Mouse (Mus musculus) neural tube, embryonic 15.5 days (tissue): Measurements from ENCODE around the gene Tex35. TPM values are rescaled to one million over a fixed set of nuclear protein-coding genes. Genes with fewer than 3 reads are reported as not detected.
A peak's percentile ranks its signal among the peaks of the same experiment; 100 is the strongest.

Experiments
- ATAC-seq: fragments of 200-750 bp; cut with Nextera tagmentation; 2 replicates; pipeline ENCODE4 v1.8.0; 2017; ENCODE audit warnings: mild to moderate bottlenecking, moderate TSS enrichment, moderate library complexity; ENCODE audit not compliant: low FRiP score
- H3K27ac ChIP-seq: fragments of 300-500 bp; sonication (generic); replicated peaks from 2 replicates; pipeline ENCODE4 v1.5.1; 2015; ENCODE audit warnings: mild to moderate bottlenecking, inconsistent platforms
- H3K27me3 ChIP-seq: fragments of 300-500 bp; sonication (generic); replicated peaks from 2 replicates; pipeline ENCODE4 v1.6.1; 2015; ENCODE audit warnings: inconsistent platforms
- H3K36me3 ChIP-seq: fragments of 300-500 bp; sonication (generic); 2 replicates; pipeline ENCODE4 v1.6.1; 2015; ENCODE audit warnings: inconsistent platforms
- H3K4me1 ChIP-seq: fragments of 300-500 bp; sonication (generic); 2 replicates; pipeline ENCODE4 v1.6.1; 2015; ENCODE audit warnings: inconsistent platforms
- H3K4me2 ChIP-seq: fragments of 300-500 bp; sonication (generic); 2 replicates; pipeline ENCODE4 v1.6.1; 2015; ENCODE audit warnings: inconsistent platforms, mild to moderate bottlenecking, moderate library complexity
- H3K4me3 ChIP-seq: fragments of 300-500 bp; sonication (generic); replicated peaks from 2 replicates; pipeline ENCODE4 v1.5.1; 2015; ENCODE audit warnings: mild to moderate bottlenecking, inconsistent platforms
- H3K9ac ChIP-seq: fragments of 300-500 bp; sonication (generic); replicated peaks from 2 replicates; pipeline ENCODE4 v1.6.1; 2015; ENCODE audit warnings: mild to moderate bottlenecking, inconsistent platforms
- H3K9me3 ChIP-seq: fragments of 300-500 bp; sonication (generic); replicated peaks from 2 replicates; pipeline ENCODE4 v1.6.1; 2016; ENCODE audit warnings: inconsistent platforms
- WGBS: fragments of 180-500 bp; shearing (Covaris S2); methylation state at CpG from one replicate; pipeline ENCODE4 v1.1.7; 2015; ENCODE audit warnings: mixed read lengths; 5-methylcytosine and 5-hydroxymethylcytosine counted together
- polyA plus RNA-seq: library from polyadenylated mRNA; unstranded; fragments of >200 nt; fragmentation: Nextera tagmentation; extraction: Ambion mirVana; gene quantifications from 2 replicates; pipeline ENCODE4 v1.2.1, GENCODE M21; 2015

The Tex35 gene
- polyA plus RNA-seq, 1 experiment from 2014 or later: not detected

DNA sequence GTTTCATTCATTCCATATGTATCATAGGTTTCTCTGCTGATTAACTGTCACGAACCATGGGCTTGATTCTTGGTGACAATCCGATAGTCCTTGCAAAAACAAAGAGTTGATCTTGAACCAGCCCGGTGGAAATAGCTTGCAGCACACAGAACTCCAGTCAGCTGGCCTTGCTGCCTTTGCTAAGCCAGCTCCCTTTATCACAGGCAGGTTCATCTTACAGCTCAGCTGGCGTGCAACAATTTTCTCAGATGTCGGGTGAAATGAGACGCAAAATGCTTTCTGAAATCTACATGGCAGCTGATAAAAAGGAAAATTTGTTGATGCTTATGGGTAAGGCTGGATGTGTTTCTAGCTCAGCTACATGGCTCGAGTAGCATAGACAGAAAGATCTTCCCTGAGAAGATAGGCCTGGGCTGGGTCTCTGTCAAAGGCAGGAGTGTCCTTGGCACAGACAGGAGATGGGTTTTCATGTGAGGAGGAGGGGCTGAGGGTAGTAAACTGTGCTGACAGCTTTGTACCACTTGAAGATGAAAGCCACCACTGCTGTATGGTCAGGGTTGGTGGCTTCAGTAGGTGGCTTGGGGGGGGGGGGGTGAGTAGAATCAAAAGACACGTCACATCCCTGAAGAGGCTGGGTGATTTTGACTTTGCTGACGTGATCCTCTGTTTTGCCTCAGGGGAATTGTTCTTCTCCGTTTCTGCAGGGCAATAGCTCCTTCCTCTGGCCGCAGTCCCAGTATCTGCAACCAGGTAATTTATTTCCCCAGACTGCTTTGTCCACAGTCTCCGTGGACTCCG lies 45.0 kb downstream of the Tex35 start:
- Histone ChIP-seq H3K27me3 (no peaks in the 10 kb centered on the region), H3K27ac (peak overlapping the region; percentile 18; the same call in 1 of the 2 replicates), H3K4me2 (no peak overlapping the region), H3K36me3 (no peaks in the 10 kb centered on the region), H3K4me3 (no peak overlapping the region), H3K9me3 (no peaks in the 10 kb centered on the region), H3K4me1 (peaks cover 13% of the 10 kb centered on the region; the same call in 1 of the 2 replicates), H3K9ac (no peak overlapping the region)
- WGBS: 44% methylated on average over 13 of the region's 13 CpGs
- no peak for ATAC-seq

GRCm38 (mm10) chr1:157062445-157062825 lies 46.0 kb downstream of the Tex35 start:
- Histone ChIP-seq H3K4me3 (no peak overlapping the region), H3K4me1 (peaks cover 13% of the 10 kb centered on the region; the same call in 1 of the 2 replicates), H3K36me3 (no peaks in the 10 kb centered on the region), H3K9ac (no peak overlapping the region), H3K9me3 (no peaks in the 10 kb centered on the region), H3K4me2 (no peak overlapping the region), H3K27ac (no peak overlapping the region), H3K27me3 (no peaks in the 10 kb centered on the region)
- ATAC-seq: no peak
- WGBS: 82% methylated on average over 5 of the region's 5 CpGs

- 95% methylated on average over 10 of the region's 10 CpGs for WGBS
- H3K9me3 ChIP-seq: no peaks in the 10 kb centered on the region
- H3K4me1 ChIP-seq: peaks cover 13% of the 10 kb centered on the region; the same call in 1 of the 2 replicates
- no peak overlapping the region for H3K4me3 ChIP-seq
- no peak for ATAC-seq
- no peaks in the 10 kb centered on the region for H3K36me3 ChIP-seq
- no peak overlapping the region for H3K4me2 ChIP-seq
- H3K27me3 ChIP-seq: no peaks in the 10 kb centered on the region
- H3K27ac ChIP-seq: no peak overlapping the region
- H3K9ac ChIP-seq: no peak overlapping the region
Observed at GRCm38 (mm10) chr1:157061800-157062444, 46.6 kb downstream of the Tex35 start.

GRCm38 (mm10) chr1:157061170-157061569 lies 47.3 kb downstream of the Tex35 start:
- Histone ChIP-seq H3K36me3 (no peaks in the 10 kb centered on the region), H3K27me3 (no peaks in the 10 kb centered on the region), H3K27ac (no peak overlapping the region), H3K4me2 (no peak overlapping the region), H3K4me1 (peaks cover 7% of the 10 kb centered on the region; the same call in 1 of the 2 replicates), H3K4me3 (no peak overlapping the region), H3K9ac (no peak overlapping the region), H3K9me3 (no peaks in the 10 kb centered on the region)
- WGBS: 76% methylated on average over 3 of the region's 3 CpGs
- no peak for ATAC-seq

GRCm38 (mm10) chr1:157060441-157061135 lies 47.9 kb downstream of the Tex35 start:
- WGBS: 85% methylated on average over 12 of the region's 12 CpGs
- no peak overlapping the region for H3K9ac ChIP-seq

GRCm38 (mm10) chr1:157055901-157056300 lies 52.6 kb downstream of the Tex35 start:
- no peak overlapping the region for H3K4me3 ChIP-seq
- no peaks in the 10 kb centered on the region for H3K27me3 ChIP-seq
- H3K36me3 ChIP-seq: no peaks in the 10 kb centered on the region
- H3K9me3 ChIP-seq: no peaks in the 10 kb centered on the region
- H3K4me1 ChIP-seq: peaks cover 15% of the 10 kb centered on the region
- H3K27ac ChIP-seq: peak overlapping the region; percentile 83
- H3K4me2 ChIP-seq: no peak overlapping the region
- no peak for ATAC-seq
- 48% methylated on average over 6 of the region's 6 CpGs for WGBS
- H3K9ac ChIP-seq: no peak overlapping the region

More at GRCm38 (mm10) chr1:157060441-157061135, 47.9 kb downstream of the Tex35 start:
- no peak for ATAC-seq
- peaks cover 11% of the 10 kb centered on the region for H3K4me1 ChIP-seq
- H3K27ac ChIP-seq: no peak overlapping the region
- no peaks in the 10 kb centered on the region for H3K9me3 ChIP-seq
- no peak overlapping the region for H3K4me3 ChIP-seq
- H3K36me3 ChIP-seq: no peaks in the 10 kb centered on the region
- H3K27me3 ChIP-seq: no peaks in the 10 kb centered on the region
- no peak overlapping the region for H3K4me2 ChIP-seq

GRCm38 (mm10) chr1:157055288-157055831 lies 53.1 kb downstream of the Tex35 start:
- H3K27ac ChIP-seq: peak overlapping the region; percentile 83
- WGBS: 20% methylated on average over 11 of the region's 11 CpGs
- no peaks in the 10 kb centered on the region for H3K27me3 ChIP-seq
- peak; percentile 81 for ATAC-seq
- peak overlapping the region; percentile 34 for H3K4me2 ChIP-seq
- no peak overlapping the region for H3K9ac ChIP-seq
- no peaks in the 10 kb centered on the region for H3K9me3 ChIP-seq
- H3K4me1 ChIP-seq: peaks cover 15% of the 10 kb centered on the region
- no peaks in the 10 kb centered on the region for H3K36me3 ChIP-seq
- no peak overlapping the region for H3K4me3 ChIP-seq

DNA sequence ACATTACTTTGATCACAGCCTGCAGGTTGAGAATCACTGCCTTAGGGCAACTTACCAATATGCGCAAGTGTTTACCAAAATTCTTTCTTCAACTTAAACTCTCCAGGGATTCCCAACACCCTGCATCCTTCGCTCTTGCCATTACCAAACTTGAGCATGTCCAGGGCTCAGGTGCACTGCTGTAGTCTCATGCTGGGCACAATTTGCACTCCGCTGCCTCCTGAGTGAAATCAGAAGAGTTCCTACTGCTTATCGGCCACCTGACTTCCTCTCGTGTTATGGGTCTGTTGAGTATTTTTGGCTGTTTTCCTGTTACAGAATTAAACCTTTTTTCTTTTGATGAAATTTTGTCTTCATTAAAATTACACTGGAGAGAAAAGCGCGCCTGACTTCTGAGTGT lies 53.8 kb downstream of the Tex35 start:
- Histone ChIP-seq H3K4me3 (no peak overlapping the region), H3K4me2 (peak overlapping the region; percentile 34; the same call in 1 of the 2 replicates), H3K27ac (peak overlapping the region; percentile 83), H3K9ac (no peak overlapping the region), H3K4me1 (peaks cover 15% of the 10 kb centered on the region), H3K27me3 (no peaks in the 10 kb centered on the region), H3K9me3 (no peaks in the 10 kb centered on the region), H3K36me3 (no peaks in the 10 kb centered on the region)
- WGBS: 50% methylated on average over 7 of the region's 7 CpGs
- ATAC-seq: no peak

DNA sequence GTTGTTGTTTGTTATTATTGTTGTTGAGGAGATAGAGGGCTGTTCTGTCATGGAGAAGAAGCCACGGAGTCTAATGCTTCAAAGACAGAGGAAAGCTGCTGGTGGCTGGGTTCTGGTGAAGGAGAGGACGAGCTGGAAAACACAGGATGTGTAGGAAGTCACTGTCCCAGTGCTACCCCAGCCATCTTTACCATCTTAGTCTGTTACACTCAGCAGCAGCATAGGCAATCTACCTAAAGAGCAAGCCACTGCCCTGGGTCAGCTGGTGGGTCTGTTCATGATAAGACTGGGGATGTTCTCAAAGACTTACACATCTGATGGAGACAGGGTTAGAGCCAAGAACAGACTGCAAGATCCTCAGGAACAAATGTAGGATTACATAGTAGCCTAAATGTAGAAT lies 58.6 kb downstream of the Tex35 start:
- Histone ChIP-seq H3K4me3 (no peak overlapping the region), H3K9me3 (no peaks in the 10 kb centered on the region), H3K9ac (no peak overlapping the region), H3K27me3 (no peaks in the 10 kb centered on the region), H3K27ac (no peak overlapping the region), H3K4me1 (peaks cover 19% of the 10 kb centered on the region), H3K36me3 (no peaks in the 10 kb centered on the region), H3K4me2 (no peak overlapping the region)
- ATAC-seq: no peak
- 90% methylated on average over 2 of the region's 2 CpGs for WGBS
